Mouse (Mus musculus) kidney, embryonic 14.5 days (tissue): ENCODE measurements at regions not wholly inside any gene's neighbourhood (a gene's known extent, or its start where the extent isn't known, plus 50 kb on each side); places are given as distances from the start of the nearest gene placed in this dataset.
"Not testable (repeated sequence)": the region's sequence is repeated elsewhere in the genome, so short reads cannot be mapped to it uniquely, and the experiment has no call there.

Source experiments
- ATAC-seq: fragments of 200-750 bp; cut with Nextera tagmentation; 2 replicates; pipeline ENCODE4 v1.8.0; 2017; ENCODE audit warnings: moderate number of reproducible peaks, mild to moderate bottlenecking, moderate TSS enrichment, moderate library complexity; ENCODE audit not compliant: low FRiP score, low TSS enrichment
- H3K27ac ChIP-seq: fragments of 300-500 bp; sonication (generic); 2 replicates; pipeline ENCODE4 v1.5.1; 2014; ENCODE audit warnings: low read depth, mild to moderate bottlenecking, low read length, moderate library complexity, mixed read lengths
- H3K27me3 ChIP-seq: fragments of 300-500 bp; sonication (generic); 2 replicates; pipeline ENCODE4 v1.6.1; 2014; ENCODE audit warnings: mild to moderate bottlenecking, low read length; ENCODE audit not compliant: control insufficient read depth, insufficient read depth
- H3K36me3 ChIP-seq: fragments of 300-500 bp; sonication (generic); 2 replicates; pipeline ENCODE4 v1.6.1; 2014; ENCODE audit warnings: low read length, mixed read lengths; ENCODE audit not compliant: control insufficient read depth, insufficient read depth
- H3K4me1 ChIP-seq: fragments of 300-500 bp; sonication (generic); 2 replicates; pipeline ENCODE4 v1.6.1; 2014; ENCODE audit warnings: low read length, mixed read lengths; ENCODE audit not compliant: control insufficient read depth, insufficient read depth
- H3K4me2 ChIP-seq: fragments of 300-500 bp; sonication (generic); replicated peaks from 2 replicates; pipeline ENCODE4 v1.6.1; 2014; ENCODE audit warnings: low read depth, mild to moderate bottlenecking, low read length
- H3K4me3 ChIP-seq: fragments of 300-500 bp; sonication (generic); 2 replicates; pipeline ENCODE4 v1.5.1; 2014; ENCODE audit warnings: mild to moderate bottlenecking, low read length
- H3K9ac ChIP-seq: fragments of 300-500 bp; sonication (generic); 2 replicates; pipeline ENCODE4 v1.6.1; 2014; ENCODE audit warnings: low read depth, mild to moderate bottlenecking, low read length, moderate library complexity
- H3K9me3 ChIP-seq: fragments of 300-500 bp; sonication (generic); 2 replicates; pipeline ENCODE4 v1.6.1; 2016; ENCODE audit warnings: low read length; ENCODE audit not compliant: control insufficient read depth
- WGBS: fragments of 180-500 bp; shearing (Covaris S2); extraction: QIAGEN DNeasy Blood & Tissue Kit; methylation state at CpG from one replicate; pipeline ENCODE4 v1.1.7; 2014; 5-methylcytosine and 5-hydroxymethylcytosine counted together

DNA sequence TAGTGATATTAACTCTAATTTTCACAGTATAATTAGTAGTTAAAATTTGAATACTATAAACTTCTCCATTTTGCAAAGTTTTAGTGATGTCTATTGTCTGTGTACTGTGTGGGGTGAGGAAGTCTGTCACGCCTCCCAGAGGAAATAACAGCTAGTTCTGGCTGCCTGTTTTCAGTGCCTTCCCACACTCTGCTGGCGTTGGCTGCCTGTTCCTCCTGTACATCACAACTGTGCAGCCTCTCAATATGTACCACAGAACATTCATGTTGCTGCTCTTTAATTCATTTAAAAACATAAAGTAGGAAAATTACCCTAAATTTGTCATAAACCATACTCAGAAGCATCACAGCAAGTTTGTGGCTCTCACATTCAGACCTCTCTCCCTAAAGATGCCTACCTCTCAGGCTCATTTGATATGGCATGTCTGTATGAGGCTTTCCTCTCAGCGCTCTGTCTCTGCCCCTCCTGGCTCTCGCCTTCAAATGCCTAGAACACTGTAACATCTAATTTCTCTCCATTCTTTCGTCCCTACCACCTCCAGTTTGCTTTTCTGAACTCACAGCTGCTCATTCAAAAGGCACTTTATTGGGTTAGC, 239.7 kb upstream of the Zic4 start:
- Histone ChIP-seq H3K4me3 (no peak overlapping the region), H3K9ac (no peak overlapping the region), H3K36me3 (no peaks in the 10 kb centered on the region), H3K27ac (no peak overlapping the region), H3K4me2 (no peak overlapping the region), H3K9me3 (no peaks in the 10 kb centered on the region), H3K27me3 (no peaks in the 10 kb centered on the region), H3K4me1 (no peaks in the 10 kb centered on the region)
- no peak for ATAC-seq
- 78% methylated on average over 5 of the region's 5 CpGs for WGBS

DNA sequence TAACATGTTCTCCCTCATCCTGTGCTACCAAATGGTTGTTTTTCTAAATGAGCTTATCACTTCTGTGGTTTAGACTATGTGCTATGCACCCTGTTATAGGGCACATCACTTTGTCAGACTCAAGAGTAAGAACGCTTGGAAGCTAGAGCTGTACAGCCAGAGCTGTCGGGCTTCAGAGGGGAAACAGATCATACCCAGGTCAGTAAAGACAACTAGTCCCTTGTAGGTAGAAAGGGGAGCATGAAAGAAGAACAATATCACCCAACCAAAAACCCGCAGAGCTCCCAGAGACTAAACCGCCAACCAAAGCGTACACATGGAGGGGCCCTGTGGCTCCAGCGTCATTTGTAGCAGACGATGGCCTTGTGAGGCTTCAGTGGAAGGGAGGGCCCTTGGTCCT, 239.0 kb upstream of the Zic4 start:
- Histone ChIP-seq H3K9me3 (no peaks in the 10 kb centered on the region), H3K36me3 (no peaks in the 10 kb centered on the region), H3K4me1 (no peaks in the 10 kb centered on the region), H3K27ac (no peak overlapping the region), H3K4me2 (no peak overlapping the region), H3K4me3 (no peak overlapping the region), H3K9ac (no peak overlapping the region), H3K27me3 (no peaks in the 10 kb centered on the region)
- 85% methylated on average over 7 of the region's 7 CpGs for WGBS
- no peak for ATAC-seq

DNA sequence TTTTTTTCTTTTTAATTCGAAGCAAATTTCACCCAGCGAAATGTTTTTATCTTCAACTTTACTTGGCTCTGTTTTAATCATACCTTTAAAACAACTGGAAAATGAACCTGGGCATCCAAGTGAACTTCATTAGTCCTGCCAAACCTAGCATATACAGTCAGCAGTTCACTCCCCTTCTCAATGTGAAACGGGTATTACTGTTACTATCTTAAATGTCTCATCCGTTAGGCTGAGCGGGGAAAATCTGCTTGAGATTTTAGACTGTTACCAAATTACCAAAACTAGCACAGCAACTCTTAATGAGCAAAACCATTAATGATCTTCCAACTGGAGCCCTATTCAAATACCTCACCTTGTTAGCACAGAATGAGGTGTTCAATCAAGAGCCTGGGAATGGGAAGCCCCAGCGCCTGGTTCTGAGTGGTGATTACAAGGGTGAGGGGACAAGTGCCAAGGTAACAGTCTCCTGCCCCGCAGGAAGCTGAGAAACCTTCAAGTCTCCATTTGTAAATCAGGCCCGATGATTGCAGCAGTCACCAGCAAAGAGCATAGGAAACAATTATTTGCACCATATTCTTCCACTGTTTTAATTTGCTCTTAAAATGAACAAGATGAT, 235.5 kb upstream of the Zic4 start:
- H3K4me3 ChIP-seq = no peak overlapping the region

DNA sequence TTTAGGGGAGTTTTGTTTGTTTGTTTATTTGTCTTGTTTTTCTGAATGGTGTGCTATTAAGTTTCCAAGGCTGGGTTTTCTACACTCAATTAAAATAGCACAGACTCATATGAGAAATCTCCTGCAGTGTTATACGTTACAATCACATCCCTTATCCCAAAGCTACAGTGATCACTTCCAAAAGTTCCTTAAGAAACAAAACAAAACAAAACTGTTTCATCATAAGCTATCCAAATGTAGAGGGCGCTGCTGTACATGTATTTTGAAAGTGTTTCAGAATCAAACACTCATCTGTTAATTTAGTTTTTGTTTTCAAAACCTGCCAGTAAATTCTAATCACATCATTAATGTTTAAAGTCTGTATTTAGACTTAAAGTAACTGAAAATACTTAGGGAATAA, 233.7 kb upstream of the Zic4 start:
- ATAC-seq, H3K4me1 ChIP-seq: not testable (repeated sequence)
- 48% methylated on average over 2 of the region's 2 CpGs for WGBS

More for the DNA sequence above, 235.5 kb upstream of the Zic4 start:
- Histone ChIP-seq H3K4me2 (no peak overlapping the region), H3K4me1 (no peaks in the 10 kb centered on the region), H3K27me3 (no peaks in the 10 kb centered on the region), H3K9ac (no peak overlapping the region), H3K27ac (no peak overlapping the region), H3K36me3 (no peaks in the 10 kb centered on the region), H3K9me3 (no peaks in the 10 kb centered on the region)
- 65% methylated on average over 8 of the region's 8 CpGs for WGBS
- ATAC-seq = no peak

DNA sequence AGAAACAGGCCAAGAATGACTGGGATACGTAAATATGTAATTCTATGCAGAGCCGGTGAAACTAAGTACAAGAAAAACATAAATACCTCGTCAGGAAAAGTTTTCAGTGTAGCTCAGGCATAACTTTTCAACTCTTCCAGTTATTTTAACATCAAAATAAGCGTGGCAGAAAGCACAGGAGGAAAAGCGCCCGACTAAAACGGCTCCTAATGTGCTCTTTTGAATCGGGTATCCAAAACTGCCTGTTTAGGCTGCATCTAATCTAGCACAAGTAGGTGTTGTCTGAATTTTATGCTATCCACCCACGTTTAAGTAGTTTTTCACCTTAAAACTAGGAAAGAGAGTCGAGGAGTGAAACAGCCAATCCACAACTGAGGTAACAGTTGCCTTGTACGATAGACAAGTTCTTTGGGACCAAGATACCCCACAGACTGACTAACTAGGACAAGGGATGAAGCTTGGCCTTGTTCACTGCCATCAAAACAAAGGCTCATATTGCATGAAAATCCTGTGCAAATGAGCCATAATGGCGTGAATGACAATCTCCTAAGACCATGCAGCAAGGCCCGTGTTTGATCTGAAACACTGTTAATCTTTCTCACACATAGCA, 232.0 kb upstream of the Zic4 start:
- 74% methylated on average over 13 of the region's 13 CpGs for WGBS
- Histone ChIP-seq H3K9ac (no peak overlapping the region), H3K27ac (no peak overlapping the region), H3K4me2 (no peak overlapping the region), H3K36me3 (no peaks in the 10 kb centered on the region), H3K27me3 (no peaks in the 10 kb centered on the region), H3K4me1 (no peaks in the 10 kb centered on the region), H3K4me3 (no peak overlapping the region), H3K9me3 (no peaks in the 10 kb centered on the region)
- ATAC-seq = no peak

More for the DNA sequence above, 233.7 kb upstream of the Zic4 start:
- not testable (repeated sequence) for H3K9me3 ChIP-seq, H3K4me2 ChIP-seq, H3K27ac ChIP-seq, H3K9ac ChIP-seq, H3K4me3 ChIP-seq, H3K36me3 ChIP-seq, H3K27me3 ChIP-seq

DNA sequence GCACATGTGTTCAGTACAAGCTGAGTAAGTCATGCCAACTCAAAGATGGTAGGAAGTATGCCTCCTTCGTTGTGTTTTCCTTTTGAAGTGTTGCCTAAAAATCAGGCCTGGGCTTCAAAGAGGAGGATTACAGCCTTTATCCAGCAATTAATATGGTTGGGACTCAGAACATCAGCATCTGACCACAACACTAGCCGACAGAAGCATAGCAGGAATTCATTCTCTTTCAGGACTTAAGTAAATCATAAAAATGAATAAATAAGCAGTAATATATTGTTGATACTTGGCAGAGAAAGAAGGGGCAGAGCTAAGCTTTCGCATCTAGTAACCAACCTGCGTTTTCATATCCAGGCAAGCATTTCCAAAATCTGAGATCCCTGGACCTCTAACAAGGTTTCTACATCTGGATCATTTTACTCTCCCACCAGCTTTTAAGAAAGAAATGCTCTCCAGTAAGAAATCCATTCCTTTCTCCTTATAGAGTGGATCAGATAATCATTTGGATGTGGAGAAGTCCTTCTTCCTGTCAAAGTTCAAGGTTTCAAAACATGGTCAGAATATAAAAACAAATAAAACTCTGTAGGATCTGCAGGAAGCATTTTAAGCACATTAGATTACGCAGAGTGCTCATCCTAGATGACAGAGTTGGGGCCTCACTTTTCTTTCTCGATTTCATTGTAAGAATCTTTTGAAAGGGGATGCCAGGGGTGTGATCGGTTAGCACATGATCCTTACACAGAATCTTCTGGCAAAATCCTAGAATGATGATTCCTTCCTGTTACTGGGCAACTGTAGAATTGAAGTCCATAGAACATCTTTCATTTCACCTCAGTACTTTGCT, 230.6 kb upstream of the Zic4 start:
- no peak overlapping the region for H3K4me2 ChIP-seq
- H3K9ac ChIP-seq = no peak overlapping the region
- H3K36me3 ChIP-seq = no peaks in the 10 kb centered on the region
- no peak for ATAC-seq
- no peaks in the 10 kb centered on the region for H3K9me3 ChIP-seq
- no peak overlapping the region for H3K27ac ChIP-seq
- 77% methylated on average over 7 of the region's 7 CpGs for WGBS
- no peaks in the 10 kb centered on the region for H3K27me3 ChIP-seq
- H3K4me1 ChIP-seq = no peaks in the 10 kb centered on the region
- no peak overlapping the region for H3K4me3 ChIP-seq

DNA sequence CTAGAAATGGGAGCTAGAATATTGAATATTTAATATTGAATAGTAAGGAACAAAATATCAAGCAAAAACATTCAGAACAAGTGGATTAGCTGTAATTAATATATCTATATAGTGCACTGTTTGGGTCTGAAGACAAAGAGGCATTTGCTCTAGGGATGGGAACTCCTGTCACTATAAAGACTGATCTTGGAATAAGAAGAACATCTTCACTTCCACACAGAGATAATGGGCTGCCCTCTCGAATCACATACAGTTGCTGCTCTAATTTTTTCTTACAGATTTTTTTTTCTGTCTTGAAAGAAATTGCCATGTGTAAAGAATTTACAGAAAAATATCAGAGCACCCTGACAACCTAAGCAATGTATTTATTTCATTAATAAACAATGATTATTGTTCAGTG, 229.7 kb upstream of the Zic4 start:
- WGBS = 74% methylated on average over 1 of the region's 1 CpGs
- H3K27me3 ChIP-seq = no peaks in the 10 kb centered on the region
- ATAC-seq = no peak
- no peak overlapping the region for H3K4me3 ChIP-seq
- H3K4me2 ChIP-seq = no peak overlapping the region
- no peak overlapping the region for H3K9ac ChIP-seq
- no peak overlapping the region for H3K27ac ChIP-seq
- H3K4me1 ChIP-seq = no peaks in the 10 kb centered on the region
- no peaks in the 10 kb centered on the region for H3K36me3 ChIP-seq
- no peaks in the 10 kb centered on the region for H3K9me3 ChIP-seq

DNA sequence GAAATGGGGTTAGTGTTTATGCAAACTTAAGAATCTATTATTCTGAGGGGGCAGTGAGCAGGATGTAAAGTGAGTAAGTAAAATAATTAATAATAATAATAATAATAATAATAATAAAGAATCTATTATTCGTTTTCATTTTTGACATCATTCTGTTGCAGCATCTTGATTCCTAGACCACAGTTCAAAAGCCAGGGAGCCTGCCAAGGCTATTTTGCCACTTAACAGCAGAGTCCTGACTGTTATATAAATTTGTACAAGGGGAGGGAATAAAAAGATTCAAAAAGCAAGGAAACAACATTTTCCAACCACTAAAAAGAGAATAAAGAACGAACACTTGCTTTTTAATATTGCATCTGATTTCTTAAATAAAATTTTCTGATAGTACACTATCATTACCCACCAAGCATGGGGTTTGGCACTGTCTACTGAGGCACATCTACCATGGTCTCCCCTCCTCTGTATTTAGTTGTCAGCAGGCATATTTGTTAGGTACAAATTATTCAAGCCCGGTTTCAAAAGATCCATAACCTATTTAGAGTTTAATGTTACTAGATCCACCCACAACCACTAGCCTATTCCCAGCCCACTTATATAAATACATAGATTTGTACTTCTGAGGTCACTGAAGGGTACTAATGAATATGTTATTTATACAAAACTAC, 228.8 kb upstream of the Zic4 start:
- no peaks in the 10 kb centered on the region for H3K9me3 ChIP-seq
- no peaks in the 10 kb centered on the region for H3K4me1 ChIP-seq
- no peak overlapping the region for H3K27ac ChIP-seq
- no peak overlapping the region for H3K9ac ChIP-seq
- H3K36me3 ChIP-seq = no peaks in the 10 kb centered on the region
- no peak for ATAC-seq
- 87% methylated on average over 3 of the region's 3 CpGs for WGBS
- no peaks in the 10 kb centered on the region for H3K27me3 ChIP-seq
- H3K4me3 ChIP-seq = no peak overlapping the region
- no peak overlapping the region for H3K4me2 ChIP-seq
